Mouse (Mus musculus) layer of hippocampus, postnatal 10 days (tissue): ENCODE data around the gene Cbln3. TPM values are rescaled to one million over a fixed set of nuclear protein-coding genes. Genes with fewer than 3 reads are reported as not detected.

Experiments used
- DNase-seq, 2 experiments: peaks; one replicate each; pipeline ENCODE4 v3.0.0; 2021; ENCODE audit warnings: low spot score in 2 of 2
- long read RNA-seq: library from polyadenylated mRNA; stranded (forward); transcript quantifications from one replicate; pipeline ENCODE4 v2.0.0, GENCODE M21; 2023
- total RNA-seq, 2 experiments: library from RNA; stranded (reverse); gene quantifications; 2 replicates each; pipeline ENCODE4 v1.2.3; 2021

Gene Cbln3
- 1 to 10 TPM in 1 of 2 experiments, under 1 TPM in 1; 0.62 to 1.0 TPM for total RNA-seq
- long read RNA-seq: 0 reads

DNA sequence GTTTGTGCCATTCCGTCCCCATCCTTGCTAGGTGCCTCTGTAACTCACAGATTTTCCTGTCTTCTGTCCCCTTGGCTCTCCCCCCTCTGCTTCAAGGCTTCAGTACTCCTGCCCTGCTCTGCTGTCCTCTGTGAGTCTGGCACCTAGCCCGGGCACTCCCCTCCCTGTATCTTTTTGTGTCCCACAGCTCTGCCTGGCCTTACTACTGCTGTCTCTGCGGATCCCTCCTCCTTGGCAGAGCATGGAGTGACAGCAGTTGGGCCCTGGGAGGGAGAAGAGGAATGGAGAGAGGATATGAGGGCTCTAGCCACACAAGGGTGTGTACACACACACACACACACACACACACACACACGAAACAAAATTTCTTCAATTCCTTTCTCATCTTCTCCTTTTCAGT, at the start of gene Cbln3:
Gene Cbln3 (minus strand): TSS at position 227 of the 400 bp plus-strand sequence.
- DNase-seq: peak; percentile 49 to 54

DNA sequence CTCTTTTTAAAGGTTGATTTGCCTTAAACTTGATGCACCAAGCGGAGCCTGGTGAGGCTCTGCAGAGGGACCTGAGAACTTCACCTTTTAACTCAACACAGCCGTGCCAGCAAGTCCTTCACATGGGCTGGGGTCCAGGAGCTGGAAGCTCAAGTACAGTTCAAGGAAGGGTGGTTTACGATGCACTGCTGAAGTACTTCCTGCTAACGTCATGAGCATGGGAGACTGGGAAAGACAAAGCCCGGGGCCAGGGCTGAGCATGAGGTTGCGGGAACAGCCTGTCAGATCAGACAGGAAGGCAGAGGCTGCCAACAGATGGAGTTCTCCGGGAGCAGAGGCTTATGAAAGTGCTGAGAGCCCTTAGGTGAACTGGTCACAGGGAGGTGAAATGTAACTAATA, 49.4 kb upstream of the Cbln3 start:
- peak in 1 of 2 experiments; percentile 10 for DNase-seq

DNA sequence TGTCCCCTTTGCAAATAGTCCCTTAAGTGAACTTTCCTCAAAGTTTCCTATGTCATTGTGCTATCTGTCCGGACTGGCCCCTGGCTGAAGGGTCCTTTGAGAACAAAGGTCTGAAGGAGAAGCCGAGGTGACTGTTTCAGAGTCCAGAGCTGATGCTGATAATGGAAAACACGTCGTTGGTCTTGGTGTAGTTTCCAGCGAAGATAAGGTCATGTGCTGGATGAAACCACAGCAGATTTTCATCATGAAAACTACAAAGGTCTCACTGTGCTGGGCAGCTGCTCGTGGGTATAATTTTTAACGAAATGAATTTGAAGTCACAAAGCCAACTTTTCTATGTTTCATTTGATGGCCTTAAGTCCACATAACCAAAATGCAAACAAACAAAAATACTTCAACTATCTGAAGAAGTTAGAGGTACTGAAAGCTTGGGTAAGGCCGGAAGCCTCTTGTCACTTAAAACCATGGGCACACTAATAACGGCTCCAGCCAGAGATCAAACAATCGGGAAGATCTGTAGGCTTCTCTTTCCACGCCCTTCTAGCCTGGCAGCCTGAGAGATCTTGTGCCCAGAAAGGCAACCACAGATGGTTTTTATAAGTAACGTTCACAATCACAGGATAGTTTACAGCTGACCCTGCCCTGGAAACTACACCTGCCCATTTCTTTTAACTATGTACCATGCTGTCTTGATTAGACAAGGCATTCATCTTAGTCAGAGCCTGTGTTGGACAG, 45.2 kb upstream of the Cbln3 start:
- no peak for DNase-seq

DNA sequence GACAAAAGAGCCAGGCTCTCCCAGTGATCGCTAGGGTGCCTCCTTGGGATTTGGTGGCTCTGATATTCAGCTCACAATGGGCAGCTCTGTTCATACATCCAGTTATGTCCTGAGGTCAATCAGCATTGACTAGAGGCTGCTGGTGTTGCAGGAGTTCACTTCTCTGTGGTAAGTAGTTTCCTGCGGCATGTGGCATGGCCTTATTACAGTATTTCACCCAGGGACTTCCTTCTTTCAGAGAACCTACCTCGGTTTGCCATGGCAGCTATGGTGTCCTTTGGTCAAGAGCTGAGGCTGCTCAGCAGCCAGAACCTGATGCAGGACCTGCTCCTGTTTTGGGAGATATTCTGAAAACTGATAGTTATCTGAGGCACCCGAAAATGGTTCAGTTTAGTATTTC, 42.7 kb upstream of the Cbln3 start:
- DNase-seq: no peak

DNA sequence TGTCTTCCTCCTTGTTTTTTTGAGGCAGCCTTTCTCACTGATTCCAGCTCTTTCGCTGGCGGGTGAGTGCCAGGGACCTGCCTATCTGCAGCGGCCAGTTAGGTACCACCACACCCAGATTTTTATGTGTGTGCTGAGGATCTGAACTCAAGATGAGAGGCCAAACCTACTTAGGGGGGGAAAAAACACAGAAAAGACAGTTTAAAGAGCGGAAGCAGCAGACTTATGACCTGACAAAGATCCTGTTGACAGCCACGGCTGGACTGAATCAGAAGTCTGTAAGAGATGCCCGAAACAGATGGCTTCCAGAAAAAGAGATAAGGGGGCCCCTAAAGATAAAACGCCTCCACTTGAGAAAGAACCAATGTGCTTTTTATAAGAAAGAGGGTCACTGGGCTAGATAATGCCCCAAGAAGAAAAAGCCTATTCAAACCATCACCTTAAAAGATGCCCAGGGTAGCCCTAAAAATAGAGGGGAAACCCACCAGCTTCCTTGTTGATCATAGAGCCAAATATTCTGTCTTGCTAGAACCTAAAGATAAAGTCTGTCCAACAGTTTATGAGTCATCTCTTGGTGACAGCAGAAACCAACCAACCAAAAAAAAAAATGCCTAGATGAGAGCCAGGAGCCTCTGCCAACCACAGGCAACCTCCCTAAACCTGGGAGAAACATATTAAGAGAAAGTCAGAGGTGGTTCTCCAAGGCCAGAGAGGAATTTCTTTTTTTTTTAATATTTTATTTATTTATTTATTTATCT, 38.5 kb upstream of the Cbln3 start:
- DNase-seq: no peak

DNA sequence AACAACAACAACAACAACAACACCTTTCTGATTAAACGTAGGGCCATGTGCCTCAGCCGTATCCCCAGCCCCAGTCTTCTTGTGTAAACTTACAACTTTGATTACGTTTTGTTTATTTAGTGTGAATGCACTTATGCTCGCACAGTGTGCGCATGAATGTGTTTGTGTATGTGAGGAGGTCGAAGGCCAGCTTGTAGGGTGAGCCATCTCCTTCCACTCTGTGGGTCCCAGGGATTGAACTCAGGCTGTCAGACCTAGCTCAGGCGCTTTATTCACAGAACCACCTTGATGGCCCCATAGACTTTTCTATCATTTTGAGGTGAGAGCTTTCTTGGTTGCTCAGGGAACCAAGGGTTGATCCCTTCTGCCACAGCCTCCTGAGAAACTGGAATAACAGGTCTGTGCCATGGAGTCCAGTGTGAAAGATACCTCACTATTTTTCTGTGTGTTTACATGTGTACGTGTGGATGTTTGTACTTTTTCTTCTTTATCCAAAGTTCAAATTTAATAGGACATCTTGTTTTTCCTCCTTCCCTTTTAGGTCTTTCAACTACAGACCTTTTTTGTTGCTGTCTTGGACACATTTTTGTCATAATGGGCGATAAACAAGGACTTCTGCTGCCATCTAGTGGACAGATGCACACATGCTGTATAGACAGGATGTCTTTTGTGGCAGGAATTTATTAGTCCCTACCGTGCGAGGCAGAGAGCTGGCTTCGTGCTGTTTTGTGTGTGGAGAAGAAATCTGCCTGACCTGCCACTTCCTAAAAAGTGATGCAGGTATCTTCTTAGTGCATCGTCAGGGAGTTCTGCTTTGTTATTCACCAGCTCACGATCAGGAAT, 34.3 kb upstream of the Cbln3 start:
- peak; percentile 76 to 80 for DNase-seq

DNA sequence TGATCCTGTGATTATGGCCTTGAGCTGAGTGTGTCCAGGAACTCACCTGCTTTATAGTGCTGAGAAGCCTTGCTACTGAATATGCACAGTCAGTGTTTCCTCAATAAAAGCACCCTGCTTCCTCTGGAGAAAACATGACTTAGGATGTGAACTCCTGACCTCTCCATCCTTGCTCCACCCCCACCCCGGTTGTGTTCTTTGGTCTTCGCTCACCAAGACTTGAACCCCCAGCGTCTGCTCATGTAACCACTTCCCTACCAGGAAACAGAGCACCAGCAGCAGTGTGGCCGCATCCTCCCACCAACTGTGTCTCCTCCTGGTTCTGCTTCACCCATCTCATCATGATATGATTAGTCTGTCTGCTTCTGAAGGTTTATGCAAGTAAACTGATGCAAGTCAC, 29.2 kb upstream of the Cbln3 start:
- DNase-seq: no peak

DNA sequence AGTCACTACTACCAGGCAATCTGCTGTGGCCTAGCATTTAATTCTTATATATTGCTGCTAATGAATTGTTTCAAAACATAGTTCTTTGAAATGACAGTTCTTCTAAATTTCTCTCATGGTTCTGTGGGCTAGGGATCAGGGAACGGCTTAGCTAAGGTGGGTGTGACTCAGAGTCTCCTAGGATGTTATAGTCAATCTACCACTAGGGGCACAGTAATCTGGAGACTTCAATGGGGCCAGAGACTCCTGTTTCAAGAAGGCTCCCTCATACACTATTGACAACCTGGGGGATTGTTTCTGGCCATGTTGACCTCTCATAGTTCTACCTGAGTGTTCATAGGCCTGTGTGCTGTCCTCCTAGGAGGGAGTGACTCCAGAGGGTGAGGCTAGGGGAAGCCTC, 21.3 kb upstream of the Cbln3 start:
- no peak for DNase-seq

DNA sequence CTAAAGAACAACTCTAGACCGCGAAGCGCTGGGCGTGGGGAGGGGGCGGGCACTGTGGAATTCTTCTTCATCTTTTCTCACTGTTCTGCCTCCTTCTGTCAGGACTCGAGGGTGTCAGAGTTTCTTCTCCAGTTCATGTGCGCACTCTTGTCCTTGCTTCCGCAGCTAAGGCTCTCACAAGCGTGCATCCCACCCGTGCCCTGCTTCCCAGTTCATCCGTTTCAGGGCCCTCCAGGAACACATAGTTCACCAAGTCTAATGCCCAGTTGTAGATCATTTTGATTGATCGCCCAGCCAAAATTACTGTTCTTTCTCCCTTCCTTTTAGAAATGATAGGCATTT, 16.2 kb upstream of the Cbln3 start:
- no peak for DNase-seq

DNA sequence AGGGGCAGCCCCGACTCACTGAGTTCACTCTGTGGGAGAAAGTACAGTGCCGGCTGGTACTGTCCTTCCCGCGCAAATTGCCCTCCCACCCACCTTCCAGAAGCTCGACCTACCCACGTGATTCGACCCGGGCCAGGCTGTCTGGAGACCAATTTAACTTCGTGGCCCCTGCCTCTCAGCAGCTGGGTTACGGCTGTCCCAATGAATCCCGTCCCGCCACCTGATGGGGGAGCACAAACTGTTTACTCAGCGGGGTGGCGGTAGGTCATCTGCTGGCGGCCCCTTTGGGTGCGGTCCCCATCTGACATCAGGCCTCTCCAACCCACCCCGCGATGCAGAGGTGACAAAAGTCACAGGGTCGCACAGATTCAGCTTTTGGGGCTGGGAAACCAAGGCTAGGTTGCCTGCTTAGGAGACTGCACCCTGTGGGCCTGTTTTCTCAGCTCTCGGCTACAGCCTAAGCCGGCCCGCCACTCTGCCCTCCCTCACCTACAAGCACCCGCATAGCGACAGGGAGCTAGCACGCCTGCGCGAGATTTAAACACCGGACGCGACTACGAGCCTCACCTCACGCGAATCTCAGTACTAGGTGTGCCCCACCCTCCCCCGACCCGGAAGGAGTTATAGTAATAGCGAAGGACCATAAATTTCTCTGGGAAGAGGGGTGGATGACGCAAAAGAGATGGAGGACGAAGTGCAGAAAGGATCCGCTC, 15.7 kb upstream of the Cbln3 start, which contains the start of gene Sdr39u1:
Gene Sdr39u1 (minus strand): TSS at position 593 of the 713 bp plus-strand sequence.
- peak; percentile 79 to 84 for DNase-seq

DNA sequence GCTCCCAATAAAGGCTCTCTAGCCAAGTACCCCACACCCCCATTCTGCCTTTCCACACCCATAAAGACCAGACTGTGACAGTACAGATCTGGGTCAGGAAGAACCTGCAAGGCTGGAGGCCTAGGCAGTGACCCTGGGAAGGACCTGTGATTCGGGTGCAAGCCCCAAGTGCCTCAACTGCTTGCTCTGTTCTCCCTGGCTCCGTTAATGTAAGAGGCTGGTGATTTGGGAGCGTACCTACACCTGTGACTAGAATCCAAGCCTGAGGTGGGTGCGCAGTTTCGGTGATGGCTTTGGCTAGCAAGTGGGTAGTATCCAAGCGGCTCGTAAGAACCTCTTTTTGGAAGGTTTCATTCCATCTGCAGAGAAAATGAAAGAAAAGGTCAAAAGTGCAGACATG, 14.8 kb upstream of the Cbln3 start:
- DNase-seq: no peak

DNA sequence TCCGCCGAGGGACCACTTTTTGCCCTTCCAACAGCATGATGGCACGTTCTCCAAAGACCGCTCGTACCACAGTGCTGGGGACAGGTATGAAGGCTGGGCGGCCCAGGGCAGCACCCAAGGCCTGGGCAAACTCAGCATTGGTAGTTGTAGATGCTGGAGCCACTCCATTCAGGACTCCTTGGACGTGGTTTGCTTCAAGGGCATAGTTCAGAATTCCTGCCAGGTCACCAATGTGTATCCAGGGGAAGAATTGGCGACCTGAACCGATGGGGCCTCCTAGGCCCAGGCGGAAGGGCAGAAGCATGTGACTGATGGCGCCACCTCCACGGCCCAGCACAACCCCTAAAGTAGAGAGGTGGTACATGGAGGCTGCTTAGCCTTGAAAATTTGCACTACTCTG, 13.5 kb upstream of the Cbln3 start:
- no peak for DNase-seq

DNA sequence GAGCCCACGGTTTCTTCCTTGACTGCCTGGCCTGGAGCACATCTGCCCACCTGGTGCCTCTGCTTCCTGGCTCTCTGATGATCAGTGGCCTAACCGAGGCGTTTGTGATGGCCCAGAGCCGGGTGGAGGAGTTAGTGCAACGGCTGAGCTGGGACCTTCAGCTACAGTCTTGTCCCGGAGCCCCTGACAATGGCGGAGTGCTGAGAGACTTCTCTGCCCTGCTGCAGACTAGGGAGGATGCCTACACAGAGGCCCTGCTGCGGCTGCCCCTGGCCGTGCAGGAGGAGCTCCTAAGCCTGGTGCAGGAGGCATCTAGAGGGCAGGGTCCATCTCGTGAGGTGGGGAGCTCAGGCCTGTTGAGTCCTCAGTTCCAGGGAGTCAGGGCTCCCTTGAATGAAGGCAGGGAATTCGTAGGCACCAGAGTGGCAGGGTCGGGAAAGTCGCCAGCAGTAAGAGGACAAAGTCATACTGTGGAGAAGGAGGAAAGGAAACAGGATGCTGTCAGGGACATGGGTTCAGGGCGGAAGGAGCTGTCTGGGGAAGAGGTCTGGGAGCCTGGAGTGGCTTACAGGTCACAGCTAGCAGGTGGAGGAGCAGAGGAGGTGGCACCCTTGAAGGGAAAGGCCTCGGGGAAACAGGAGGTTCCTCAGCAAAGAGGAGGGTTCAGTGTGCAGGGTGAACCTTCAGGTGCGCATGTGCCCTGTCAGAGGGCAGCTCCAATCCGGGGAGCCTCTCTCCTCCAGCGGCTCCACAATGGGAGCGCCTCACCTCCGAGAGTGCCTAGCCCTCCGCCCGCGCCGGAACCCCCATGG, 2.6 kb upstream of the Cbln3 start:
- DNase-seq: no peak

DNA sequence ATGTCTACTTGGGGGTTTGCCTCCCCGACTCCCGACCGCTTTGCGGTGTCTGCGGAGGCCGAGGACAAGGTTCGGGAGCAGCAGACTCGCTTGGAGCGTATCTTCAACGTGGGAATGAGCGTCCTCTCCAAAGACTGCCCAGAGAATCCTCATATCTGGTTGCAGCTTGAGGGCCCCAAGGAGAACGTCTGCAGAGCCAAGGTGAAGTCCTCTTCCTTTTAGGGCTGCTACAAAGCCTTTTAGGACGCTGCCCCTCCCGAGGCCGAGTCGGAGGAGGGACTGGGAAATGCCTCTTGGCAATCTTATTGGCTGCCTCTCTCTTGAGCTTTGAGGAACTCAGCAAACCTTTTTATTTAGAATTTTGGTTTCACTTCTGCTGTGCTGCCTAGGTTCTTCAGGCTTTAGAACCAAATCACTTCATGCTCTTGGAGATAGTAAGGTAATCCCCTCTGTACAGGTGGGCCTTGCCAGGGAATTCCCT, 1.6 kb upstream of the Cbln3 start:
- peak in 1 of 2 experiments; percentile 45 for DNase-seq

DNA sequence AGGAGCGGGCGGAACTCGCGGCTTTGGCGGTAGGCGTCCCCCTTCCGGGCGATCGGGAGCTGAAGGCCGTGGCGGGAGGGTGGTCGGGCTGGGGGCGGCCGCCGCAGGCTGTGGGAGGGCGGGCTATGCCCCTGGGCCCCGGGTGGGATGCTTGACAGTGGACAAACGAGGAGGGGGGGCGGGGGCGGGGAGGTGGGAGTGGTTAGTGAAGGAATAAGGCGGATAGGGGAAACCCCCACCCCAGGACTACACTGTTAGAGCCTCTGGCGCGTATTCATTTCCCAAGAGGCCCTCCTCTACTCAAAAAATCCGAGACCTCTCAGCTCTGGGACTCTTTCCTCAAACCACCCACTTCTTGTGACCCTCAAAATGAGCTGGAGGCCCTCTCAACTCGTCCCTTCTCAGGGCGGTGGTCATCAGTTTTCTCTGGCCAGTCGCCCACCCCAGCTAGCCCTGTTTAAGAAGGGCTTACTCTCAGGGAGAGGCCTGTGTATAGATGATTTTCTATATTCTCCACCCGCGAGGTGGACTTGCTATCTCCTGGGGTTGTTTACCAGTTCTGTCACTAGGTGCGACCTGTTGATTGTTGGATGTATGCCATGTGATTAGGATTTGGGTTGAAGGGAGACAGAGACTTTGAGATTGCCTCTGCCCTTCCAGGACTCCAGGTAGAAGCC, 1.1 kb upstream of the Cbln3 start:
- peak in 1 of 2 experiments; percentile 37 for DNase-seq

DNA sequence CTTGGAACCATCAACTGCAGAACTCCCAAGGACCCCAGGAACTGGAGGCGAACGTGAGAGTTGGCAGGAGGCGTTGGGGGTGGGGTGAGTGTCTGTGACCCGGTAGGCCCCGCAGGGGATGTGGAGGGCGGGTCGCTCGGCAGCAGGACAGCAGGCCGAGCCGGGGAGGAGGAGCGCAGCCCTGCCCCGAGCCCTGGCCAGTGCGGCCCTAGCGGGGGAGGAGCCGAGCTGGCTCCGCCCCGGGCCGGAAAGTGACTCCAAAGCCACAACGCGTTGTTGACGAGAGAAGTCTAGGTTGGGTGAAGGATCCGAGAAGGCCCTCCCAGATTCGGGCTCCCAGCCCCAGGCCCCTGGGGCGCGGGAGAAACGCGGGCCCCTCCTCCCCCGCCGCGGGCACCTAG, 521 bp upstream of the Cbln3 start, which contains the start of gene Khnyn:
Gene Khnyn (plus strand): TSS at position 235 of the 401 bp plus-strand sequence.
- peak; percentile 81 to 83 for DNase-seq

DNA sequence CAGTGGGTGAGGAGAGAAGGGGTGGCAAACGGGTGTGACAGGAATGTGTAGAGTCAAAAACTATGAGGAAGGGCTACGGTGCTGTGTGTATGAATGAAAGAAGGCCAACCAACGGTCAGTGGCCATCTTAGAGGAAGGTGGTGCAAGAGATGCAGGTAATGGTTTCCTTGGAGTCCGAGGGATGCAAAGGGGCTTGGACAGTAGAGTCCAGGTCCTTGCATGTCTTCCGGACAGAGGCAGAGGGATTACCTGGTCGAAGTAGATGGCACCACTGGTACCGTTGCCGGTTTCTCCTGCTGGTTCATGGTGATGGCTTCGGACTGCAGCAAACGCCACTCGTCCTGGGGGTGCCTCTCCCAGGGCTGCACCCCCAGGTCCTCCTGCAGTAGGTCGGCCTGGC, 529 bp downstream of the Cbln3 start:
- DNase-seq: no peak

DNA sequence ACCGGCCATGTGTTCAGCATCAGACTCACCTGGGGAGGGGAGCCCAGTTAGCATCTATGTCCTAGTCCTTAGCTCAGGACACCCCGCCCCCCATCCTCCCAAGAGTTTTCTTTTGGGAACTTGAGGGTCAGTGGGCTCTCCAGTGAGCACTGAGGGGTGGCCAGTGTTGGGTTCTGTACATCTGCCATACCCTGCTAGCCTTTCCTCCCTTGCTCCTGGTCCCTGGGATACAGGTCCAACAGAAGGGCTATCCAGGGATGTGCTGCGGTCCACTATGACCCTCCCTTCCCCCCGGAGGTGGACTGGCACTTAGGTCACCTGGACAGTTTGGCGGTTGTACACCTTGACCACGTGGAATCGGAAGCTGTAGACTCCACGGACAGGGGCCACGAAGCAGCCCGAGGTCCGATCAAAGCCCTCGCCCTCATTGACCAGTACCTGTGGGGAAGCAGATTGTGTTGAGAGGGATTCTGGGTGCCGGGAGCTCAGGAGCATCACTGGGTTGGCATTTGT, 987 bp downstream of the Cbln3 start:
- no peak for DNase-seq

DNA sequence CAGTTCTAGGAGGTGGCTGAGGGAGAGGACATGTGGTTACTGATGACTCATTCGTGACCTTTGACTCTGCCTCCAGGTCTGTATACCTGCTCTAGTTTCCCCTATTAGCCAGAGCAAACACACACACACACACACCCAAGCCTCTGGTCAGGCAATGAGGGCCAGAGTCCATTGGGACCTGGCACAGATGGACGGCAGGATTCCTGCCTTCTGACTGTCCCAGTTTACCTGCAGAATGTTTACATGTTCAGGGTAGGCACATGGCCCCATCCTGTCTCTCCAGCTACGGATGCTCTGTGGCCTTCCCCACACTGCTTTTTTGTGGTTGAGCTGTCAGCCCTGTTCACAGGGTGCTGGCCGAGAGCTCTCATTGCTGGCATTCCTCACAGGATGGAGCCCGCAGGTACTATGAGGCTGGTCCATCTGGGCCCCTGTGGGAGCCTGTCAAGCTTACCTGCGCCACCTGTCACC, 2.0 kb downstream of the Cbln3 start:
- no peak for DNase-seq
